ENCODE assay signal across 10 mouse cellular contexts in genomic region chr17:79728585-79729503, GRCm38 (mm10). TPM values are rescaled to one million over a fixed set of nuclear protein-coding genes. Genes with fewer than 3 reads are reported as not detected.
A peak's percentile ranks its signal among the peaks of the same experiment; 100 is the strongest.
DNase-seq lines count a peak whose midpoint lies in the region; ATAC-seq and TF ChIP-seq lines count a peak whose summit lies in the region.
"Had no signal": no experiment of that assay in that cellular context is flagged by ENCODE, and none has a peak within 500 bp of the region (broad histone marks: within the 10 kb centered on the region; RNA-seq: fewer than 3 reads in every experiment).

No protein-coding gene starts in this region.

- WGBS in heart, embryonic 15.5 days, result 21% methylated on average over 16 of the region's 16 CpGs
- WGBS in embryonic facial prominence, embryonic 13.5 days, result 16% methylated on average over 16 of the region's 16 CpGs
- WGBS in intestine, embryonic 15.5 days, result 22% methylated on average over 16 of the region's 16 CpGs
- 31% methylated on average over 16 of the region's 16 CpGs for WGBS in midbrain, embryonic 16.5 days

- H3K27me3 ChIP-seq in heart, embryonic 15.5 days, result peaks cover 4% of the 10 kb centered on the region; the same call in 1 of the 2 replicates
- peaks cover 49% of the 10 kb centered on the region for H3K27me3 ChIP-seq in embryonic facial prominence, embryonic 13.5 days
- no peaks in the 10 kb centered on the region for H3K27me3 ChIP-seq in intestine, embryonic 15.5 days (replicated peaks)
- H3K27me3 ChIP-seq in midbrain, embryonic 16.5 days (ENCODE audit: control insufficient read depth, insufficient read depth, low read depth, low read length), result no peaks in the 10 kb centered on the region
- H3K27me3 ChIP-seq: CH12.LX had no signal

- no peaks in the 10 kb centered on the region for H3K36me3 ChIP-seq in heart, embryonic 15.5 days
- no peaks in the 10 kb centered on the region for H3K36me3 ChIP-seq in embryonic facial prominence, embryonic 13.5 days
- no peaks in the 10 kb centered on the region for H3K36me3 ChIP-seq in intestine, embryonic 15.5 days
- no peaks in the 10 kb centered on the region for H3K36me3 ChIP-seq in midbrain, embryonic 16.5 days (ENCODE audit: control insufficient read depth, insufficient read depth, low read length)
- H3K36me3 ChIP-seq: midbrain, embryonic 12.5 days had no signal

- H3K4me3 ChIP-seq in heart, embryonic 15.5 days, result peak overlapping the region; percentile 34
- H3K4me3 ChIP-seq in embryonic facial prominence, embryonic 13.5 days, result peak overlapping the region; percentile 25
- no peak overlapping the region for H3K4me3 ChIP-seq in intestine, embryonic 15.5 days (replicated peaks)
- peak overlapping the region; percentile 11; the same call in 1 of the 2 replicates for H3K4me3 ChIP-seq in midbrain, embryonic 16.5 days (ENCODE audit: low read depth, low read length)
- H3K4me3 ChIP-seq in gastrocnemius, adult 2 months, result no peak overlapping the region
- H3K4me3 ChIP-seq: midbrain, embryonic 12.5 days had no signal

- no peak overlapping the region for H3K9ac ChIP-seq in heart, embryonic 15.5 days
- H3K9ac ChIP-seq in embryonic facial prominence, embryonic 13.5 days, result no peak overlapping the region
- no peak overlapping the region for H3K9ac ChIP-seq in intestine, embryonic 15.5 days
- H3K9ac ChIP-seq in midbrain, embryonic 16.5 days (ENCODE audit: low read depth, low read length), result peak overlapping the region; percentile 17; the same call in 1 of the 2 replicates
- H3K9ac ChIP-seq: midbrain, embryonic 12.5 days had no signal

- ATAC-seq in heart, embryonic 15.5 days (replicated peaks; ENCODE audit: insufficient number of reproducible peaks, insufficient read depth, low FRiP score, low read depth), result 0 out of 2 replicates have a peak, but pooled peaks have one; percentile 43
- peak; percentile 48; the same call in 1 of the 2 replicates for ATAC-seq in embryonic facial prominence, embryonic 13.5 days (ENCODE audit: insufficient number of reproducible peaks, insufficient read depth, low FRiP score, low TSS enrichment, low read depth)
- ATAC-seq in intestine, embryonic 15.5 days, result peak; percentile 65
- ATAC-seq in midbrain, embryonic 16.5 days, result peak; percentile 39; the same call in 1 of the 2 replicates
- no peak for ATAC-seq in cerebellum, adult (ENCODE audit: insufficient number of reproducible peaks, low FRiP score, low TSS enrichment)

- peak overlapping the region; percentile 61 for H3K4me2 ChIP-seq in heart, embryonic 15.5 days
- peak overlapping the region; percentile 55 for H3K4me2 ChIP-seq in embryonic facial prominence, embryonic 13.5 days
- peak overlapping the region; percentile 36 for H3K4me2 ChIP-seq in intestine, embryonic 15.5 days (replicated peaks)
- H3K4me2 ChIP-seq in midbrain, embryonic 16.5 days (ENCODE audit: low read length), result peak overlapping the region; percentile 45
- H3K4me2 ChIP-seq: midbrain, embryonic 12.5 days had no signal

- no peak for DNase-seq in heart, adult 8-10 months (ENCODE audit: low spot score)
- no peak for DNase-seq in layer of hippocampus, postnatal 25 days (ENCODE audit: extremely low spot score in 1 of 2, low spot score in 1 of 2)
- DNase-seq in gastrocnemius, adult 2 months, result no peak

- intact Hi-C loops in gastrocnemius, adult 2 months (cut with DNase I), result no loop called here

- no peaks in the 10 kb centered on the region for H3K9me3 ChIP-seq in heart, embryonic 15.5 days (replicated peaks)
- no peaks in the 10 kb centered on the region for H3K9me3 ChIP-seq in embryonic facial prominence, embryonic 13.5 days
- H3K9me3 ChIP-seq in intestine, embryonic 15.5 days, result no peaks in the 10 kb centered on the region
- H3K9me3 ChIP-seq in midbrain, embryonic 16.5 days (replicated peaks; ENCODE audit: control insufficient read depth, low read length, poor library complexity, severe bottlenecking), result no peaks in the 10 kb centered on the region
- H3K9me3 ChIP-seq: midbrain, embryonic 12.5 days had no signal

- 0 out of 2 replicates have a peak overlapping the region, but pooled peaks have one; percentile 2 for H3K27ac ChIP-seq in heart, embryonic 15.5 days
- peak overlapping the region; percentile 18; the same call in 1 of the 2 replicates for H3K27ac ChIP-seq in embryonic facial prominence, embryonic 13.5 days
- H3K27ac ChIP-seq in intestine, embryonic 15.5 days, result no peak overlapping the region
- no peak overlapping the region for H3K27ac ChIP-seq in midbrain, embryonic 16.5 days (ENCODE audit: low read length)
- H3K27ac ChIP-seq in gastrocnemius, adult 2 months, result no peak overlapping the region
- H3K27ac ChIP-seq: midbrain, embryonic 12.5 days had no signal

- TF ChIP-seq CTCF in gastrocnemius, adult 2 months (IDR thresholded peaks at IDR 0.05), result no peak

- peaks cover 23% of the 10 kb centered on the region for H3K4me1 ChIP-seq in heart, embryonic 15.5 days (replicated peaks)
- peaks cover 31% of the 10 kb centered on the region for H3K4me1 ChIP-seq in embryonic facial prominence, embryonic 13.5 days
- 0 out of 2 replicates have a peak, but pooled peaks cover 7% of the 10 kb centered on the region for H3K4me1 ChIP-seq in intestine, embryonic 15.5 days (replicated peaks)
- peaks cover 6% of the 10 kb centered on the region; the same call in 1 of the 2 replicates for H3K4me1 ChIP-seq in midbrain, embryonic 16.5 days (ENCODE audit: control insufficient read depth, insufficient read depth, low read length)

RNA-seq across cellular contexts. Expression of gene Cyp1b1, which starts 14.0 kb away (rescaled TPM):
- 1.7 and 4.5 TPM in 2 replicates for polyA plus RNA-seq in heart, embryonic 15.5 days (2015; fragmentation: Nextera tagmentation; extraction: Ambion mirVana)
- total RNA-seq in heart, adult 8-10 months (2022), result 1 to 10 TPM; 3.7 to 7.4 (median 4.5) TPM
- 2.0 and 3.3 TPM in 2 replicates for polyA plus RNA-seq in embryonic facial prominence, embryonic 13.5 days (2015; fragmentation: Nextera tagmentation; extraction: Ambion mirVana)
- polyA plus RNA-seq in intestine, embryonic 15.5 days (2015; fragmentation: Nextera tagmentation; extraction: Ambion mirVana), result 8.5 and 8.6 TPM in 2 replicates
- polyA plus RNA-seq in midbrain, embryonic 16.5 days (2015; fragmentation: Nextera tagmentation; extraction: Ambion mirVana), result 4.8 and 5.0 TPM in 2 replicates
- 1 to 10 TPM; 2.8 to 3.1 TPM for total RNA-seq in layer of hippocampus, postnatal 25 days (2021)
- total RNA-seq in gastrocnemius, adult 2 months (2021), result under 1 TPM; 0.59 to 0.64 TPM
- total RNA-seq: CH12.LX had no signal

Comparison
In these comparisons a context has a peak if more than half of its experiments do, and no peak if none do; other contexts are left out.
1. H3K27ac ChIP-seq: peak in heart, embryonic 15.5 days (single experiment) and embryonic facial prominence, embryonic 13.5 days (single experiment); none in intestine, embryonic 15.5 days (single experiment), midbrain, embryonic 16.5 days (single experiment) and gastrocnemius, adult 2 months (single experiment).
2. H3K4me3 ChIP-seq: peak in heart, embryonic 15.5 days (single experiment), embryonic facial prominence, embryonic 13.5 days (single experiment) and midbrain, embryonic 16.5 days (single experiment); none in intestine, embryonic 15.5 days (single experiment) and gastrocnemius, adult 2 months (single experiment).
3. Peak in every context shown above with its lines, with median percentiles within 50 percentile points of each other: H3K4me2 ChIP-seq.